Comparison of ENCODE assay signal across 29 mouse cellular contexts in genomic region chr13:23705751-23706356, GRCm38 (mm10). TPM values are rescaled to one million over a fixed set of nuclear protein-coding genes. Genes with fewer than 3 reads are reported as not detected.
DNase-seq lines count a peak whose midpoint lies in the region; ATAC-seq and TF ChIP-seq lines count a peak whose summit lies in the region.
"Had no signal": no experiment of that assay in that cellular context is flagged by ENCODE, and none has a peak within 500 bp of the region (broad histone marks: within the 10 kb centered on the region; RNA-seq: fewer than 3 reads in every experiment).

No protein-coding gene starts in this region.

- no peak for TF ChIP-seq CTCF in MEL (IDR thresholded peaks at IDR 0.05 in 2 of 3, conservative IDR thresholded peaks at IDR 0.05 in 1 of 3; ENCODE audit: control insufficient read depth in 1 of 3, insufficient read depth in 1 of 3, low read depth in 2 of 3, low read length in 3 of 3, poor library complexity in 1 of 3, severe bottlenecking in 1 of 3)

- no peaks in the 10 kb centered on the region for H3K79me2 ChIP-seq in MEL (ENCODE audit: control insufficient read depth, insufficient read depth, low read length, poor library complexity)

- H3K27me3 ChIP-seq in liver, embryonic 11.5 days (replicated peaks; ENCODE audit: control insufficient read depth, insufficient read depth, low read length) = 0 out of 2 replicates have a peak, but pooled peaks cover 4% of the 10 kb centered on the region
- no peaks in the 10 kb centered on the region for H3K27me3 ChIP-seq in MEL (ENCODE audit: control insufficient read depth in 1 of 2, insufficient read depth in 2 of 2, low read length in 2 of 2)
- peaks cover 2% of the 10 kb centered on the region for H3K27me3 ChIP-seq in embryonic facial prominence, embryonic 10.5 days (replicated peaks; ENCODE audit: low read depth, poor library complexity, severe bottlenecking)
- H3K27me3 ChIP-seq in splenic B cell, adult 2 months (ENCODE audit: control insufficient read depth, insufficient read depth, low read length, poor library complexity, severe bottlenecking) = no peaks in the 10 kb centered on the region
- H3K27me3 ChIP-seq: neural tube, embryonic 15.5 days had no signal

- no peak overlapping the region for H3K4me2 ChIP-seq in liver, embryonic 11.5 days
- H3K4me2 ChIP-seq: liver, embryonic 13.5 days; lung, embryonic 14.5 days; neural tube, embryonic 15.5 days had no signal

- H3K4me1 ChIP-seq in liver, embryonic 11.5 days (replicated peaks; ENCODE audit: control insufficient read depth, insufficient read depth, low read length) = peaks cover 8% of the 10 kb centered on the region
- H3K4me1 ChIP-seq in MEL (ENCODE audit: control insufficient read depth in 1 of 2, insufficient read depth in 2 of 2, low read length in 2 of 2) = peaks cover 0 to 19% of the 10 kb centered on the region in 2 experiments; a peak in 2 of 4 replicates
- H3K4me1 ChIP-seq in embryonic facial prominence, embryonic 10.5 days = peaks cover 32% of the 10 kb centered on the region

- no peaks in the 10 kb centered on the region for H3K9me3 ChIP-seq in liver, embryonic 11.5 days (ENCODE audit: control insufficient read depth, low read length)
- no peaks in the 10 kb centered on the region for H3K9me3 ChIP-seq in MEL (replicated peaks; ENCODE audit: insufficient read depth, low read length)
- no peaks in the 10 kb centered on the region for H3K9me3 ChIP-seq in embryonic facial prominence, embryonic 10.5 days
- H3K9me3 ChIP-seq: hindbrain, embryonic 10.5 days; liver, embryonic 13.5 days; neural tube, embryonic 15.5 days had no signal

- H3K36me3 ChIP-seq in liver, embryonic 11.5 days (ENCODE audit: control insufficient read depth, insufficient read depth, low read length) = no peaks in the 10 kb centered on the region
- peaks cover 0 to 10% of the 10 kb centered on the region in 2 experiments; a peak in 2 of 4 replicates for H3K36me3 ChIP-seq in MEL (ENCODE audit: control insufficient read depth in 1 of 2, insufficient read depth in 2 of 2, low read length in 2 of 2)
- H3K36me3 ChIP-seq in embryonic facial prominence, embryonic 10.5 days (replicated peaks) = no peaks in the 10 kb centered on the region
- no peaks in the 10 kb centered on the region for H3K36me3 ChIP-seq in splenic B cell, adult 2 months (ENCODE audit: control insufficient read depth, insufficient read depth, low read length, poor library complexity, severe bottlenecking)
- H3K36me3 ChIP-seq: hindbrain, embryonic 10.5 days; liver, embryonic 13.5 days; neural tube, embryonic 15.5 days had no signal

- no peak for TF ChIP-seq POLR2A in MEL (IDR thresholded peaks at IDR 0.05; ENCODE audit: control insufficient read depth in 1 of 2, insufficient read depth in 1 of 2, low read depth in 1 of 2, low read length in 2 of 2, poor library complexity in 1 of 2)

- no peak overlapping the region for H3K27ac ChIP-seq in liver, embryonic 11.5 days (ENCODE audit: low read depth, low read length)
- no peak overlapping the region for H3K27ac ChIP-seq in MEL (ENCODE audit: control insufficient read depth, low read depth, low read length)
- H3K27ac ChIP-seq in embryonic facial prominence, embryonic 10.5 days (replicated peaks) = peak overlapping the region; percentile 40; the same call in 1 of the 2 replicates
- H3K27ac ChIP-seq: hindbrain, embryonic 10.5 days; left cerebral cortex, adult 2 months; liver, embryonic 13.5 days; neural tube, embryonic 15.5 days had no signal

- no peak for TF ChIP-seq EP300 in MEL (IDR thresholded peaks at IDR 0.05; ENCODE audit: low read depth in 1 of 2, low read length in 2 of 2)

- no peak overlapping the region for H3K4me3 ChIP-seq in liver, embryonic 11.5 days (ENCODE audit: low read depth, low read length)
- no peak overlapping the region for H3K4me3 ChIP-seq in MEL (ENCODE audit: control insufficient read depth in 1 of 2, insufficient read depth in 1 of 2, low read depth in 2 of 2, low read length in 2 of 2)
- H3K4me3 ChIP-seq in embryonic facial prominence, embryonic 10.5 days = no peak overlapping the region
- H3K4me3 ChIP-seq: hindbrain, embryonic 10.5 days; left cerebral cortex, adult 2 months; liver, embryonic 13.5 days; neural tube, embryonic 15.5 days had no signal

- no peak for ATAC-seq in liver, embryonic 11.5 days (replicated peaks; ENCODE audit: low FRiP score)

- H3K9ac ChIP-seq in liver, embryonic 11.5 days (ENCODE audit: low read depth, low read length) = no peak overlapping the region
- no peak overlapping the region for H3K9ac ChIP-seq in MEL (ENCODE audit: control insufficient read depth, low read depth, low read length, poor library complexity, severe bottlenecking)
- H3K9ac ChIP-seq: liver, embryonic 13.5 days; lung, embryonic 14.5 days; neural tube, embryonic 15.5 days had no signal

- WGBS in liver, embryonic 11.5 days = 81% methylated on average over 7 of the region's 7 CpGs
- WGBS in embryonic facial prominence, embryonic 10.5 days = 90% methylated on average over 7 of the region's 7 CpGs

- peak; percentile 27 for DNase-seq in liver, embryonic 11.5 days (ENCODE audit: low spot score)
- DNase-seq in liver (no peak), MEL (ENCODE audit: low read depth, low spot score) (peak; percentile 64)
- DNase-seq in embryonic facial prominence, embryonic 10.5 days (ENCODE audit: low spot score) = peak; percentile 7
- DNase-seq in splenic B cell, adult 2 months (ENCODE audit: low read depth, low spot score) = peak; percentile 52
- DNase-seq in adrenal gland, adult (ENCODE audit: inconsistent age in 2 of 2, low spot score in 1 of 2) = no peak
- DNase-seq in kidney, postnatal 25 days = no peak
- DNase-seq: adrenal gland, postnatal 25 days; cerebellum, adult 11 months; cerebellum, adult 9-11 months; gastrocnemius, postnatal 36 days; kidney, adult 18-20 months; layer of hippocampus, adult 9-11 months; left cerebral cortex, postnatal 4 days; liver, embryonic 13.5 days; lung, embryonic 14.5 days; right cerebral cortex, adult 18-20 months had no signal

- TF ChIP-seq RAD21 in MEL (IDR thresholded peaks at IDR 0.05; ENCODE audit: low read depth, low read length) = no peak

TF ChIP-seq in MEL, 35 proteins besides CTCF, POLR2A, EP300 and RAD21:
- no peak for TF ChIP-seq MYC (IDR thresholded peaks at IDR 0.05; ENCODE audit: low read depth, low read length)
- TF ChIP-seq POLR2AphosphoS5 (IDR thresholded peaks at IDR 0.05; ENCODE audit: borderline replicate concordance, low read depth, low read length) = no peak
- TF ChIP-seq MAFK (IDR thresholded peaks at IDR 0.05; ENCODE audit: borderline replicate concordance, low read depth, low read length) = no peak
- no peak for TF ChIP-seq NELFE (IDR thresholded peaks at IDR 0.05; ENCODE audit: low read depth, low read length)
- TF ChIP-seq TBP (IDR thresholded peaks at IDR 0.05; ENCODE audit: low read depth, low read length) = peak; percentile 50; the same call in 1 of the 2 replicates
- no peak for TF ChIP-seq E2F4 (IDR thresholded peaks at IDR 0.05; ENCODE audit: borderline replicate concordance, low read depth, low read length)
- TF ChIP-seq TCF12 (IDR thresholded peaks at IDR 0.05; ENCODE audit: low read depth, low read length) = no peak
- no peak for TF ChIP-seq ELF1 (IDR thresholded peaks at IDR 0.05; ENCODE audit: low read depth, low read length)

RNA-seq across cellular contexts. Expression of gene Hfe, which starts 4.8 kb away (rescaled TPM):
- polyA plus RNA-seq in liver, embryonic 11.5 days (2014; fragmentation: Nextera tagmentation; extraction: Ambion mirVana) = 6.1 and 7.2 TPM in 2 replicates
- total RNA-seq in MEL (2012; rRNA removed) = not detected in 2 replicates
- not detected for polyA plus RNA-seq in MEL (2012; ENCODE audit: insufficient read depth in 1 of 2, insufficient read length in 2 of 2, low read depth in 1 of 2, low replicate concordance in 2 of 2, missing spikeins in 1 of 2)
- 1.5 and 2.0 TPM in 2 replicates for polyA plus RNA-seq in embryonic facial prominence, embryonic 10.5 days (2016; fragmentation: Nextera tagmentation; extraction: Ambion mirVana)

RNA-seq across cellular contexts. Expression of gene Hist1h4c, which starts 7.6 kb away (rescaled TPM):
- 5.1 and 5.2 TPM in 2 replicates for polyA plus RNA-seq in liver, embryonic 11.5 days (2014; fragmentation: Nextera tagmentation; extraction: Ambion mirVana)
- 1,967 and 2,008 TPM in 2 replicates for total RNA-seq in MEL (2012; rRNA removed)
- polyA plus RNA-seq in MEL (2012; ENCODE audit: insufficient read depth in 1 of 2, insufficient read length in 2 of 2, low read depth in 1 of 2, low replicate concordance in 2 of 2, missing spikeins in 1 of 2) = 1 to 10 TPM in 1 of 2 experiments, not detected in 1; 4.1 TPM
- 6.6 and 6.8 TPM in 2 replicates for polyA plus RNA-seq in embryonic facial prominence, embryonic 10.5 days (2016; fragmentation: Nextera tagmentation; extraction: Ambion mirVana)

RNA-seq across cellular contexts. Expression of gene Hist1h1t, which starts 10.2 kb away (rescaled TPM):
- polyA plus RNA-seq in liver, embryonic 11.5 days (2014; fragmentation: Nextera tagmentation; extraction: Ambion mirVana) = not detected in 2 replicates
- total RNA-seq in MEL (2012; rRNA removed) = 2.7 and 6.3 TPM in 2 replicates
- polyA plus RNA-seq in MEL (2012; ENCODE audit: insufficient read depth in 1 of 2, insufficient read length in 2 of 2, low read depth in 1 of 2, low replicate concordance in 2 of 2, missing spikeins in 1 of 2) = not detected
- polyA plus RNA-seq in embryonic facial prominence, embryonic 10.5 days (2016; fragmentation: Nextera tagmentation; extraction: Ambion mirVana) = 0.28 TPM in 1 of 2 replicates, not detected in the other
- total RNA-seq: adrenal gland, postnatal 25 days; gastrocnemius, adult 18-20 months; gastrocnemius, postnatal 36 days; left cerebral cortex, adult 2 months; left cerebral cortex, postnatal 4 days had no signal
- polyA plus RNA-seq: C2C12; cortical plate, adult 2 months; embryonic facial prominence, embryonic 11.5 days; forebrain, embryonic 11.5 days; heart, embryonic 16.5 days; hindbrain, embryonic 10.5 days; kidney, embryonic 16.5 days; large intestine, adult 2 months; liver, embryonic 13.5 days; lung, embryonic 14.5 days; midbrain, postnatal 0 days; neural tube, embryonic 15.5 days had no signal

RNA-seq across cellular contexts. Expression of gene Hist1h2bc, which starts 21.9 kb away (rescaled TPM):
- polyA plus RNA-seq in liver, embryonic 11.5 days (2014; fragmentation: Nextera tagmentation; extraction: Ambion mirVana) = 31.9 and 35.7 TPM in 2 replicates
- 694 and 982 TPM in 2 replicates for total RNA-seq in MEL (2012; rRNA removed)
- polyA plus RNA-seq in MEL (2012; ENCODE audit: insufficient read depth in 1 of 2, insufficient read length in 2 of 2, low read depth in 1 of 2, low replicate concordance in 2 of 2, missing spikeins in 1 of 2) = 1 to 10 TPM in 1 of 2 experiments, not detected in 1; 3.1 TPM
- 19.0 and 20.3 TPM in 2 replicates for polyA plus RNA-seq in embryonic facial prominence, embryonic 10.5 days (2016; fragmentation: Nextera tagmentation; extraction: Ambion mirVana)

RNA-seq across cellular contexts. Expression of gene Hist1h2ac, which starts 22.1 kb away (rescaled TPM):
- polyA plus RNA-seq in liver, embryonic 11.5 days (2014; fragmentation: Nextera tagmentation; extraction: Ambion mirVana) = 0.79 and 1.5 TPM in 2 replicates
- 123 and 153 TPM in 2 replicates for total RNA-seq in MEL (2012; rRNA removed)
- under 1 TPM in 1 of 2 experiments, not detected in 1; 0.15 TPM for polyA plus RNA-seq in MEL (2012; ENCODE audit: insufficient read depth in 1 of 2, insufficient read length in 2 of 2, low read depth in 1 of 2, low replicate concordance in 2 of 2, missing spikeins in 1 of 2)
- 0.91 and 1.3 TPM in 2 replicates for polyA plus RNA-seq in embryonic facial prominence, embryonic 10.5 days (2016; fragmentation: Nextera tagmentation; extraction: Ambion mirVana)

Comparison
In these comparisons a context has a peak if more than half of its experiments do, and no peak if none do; other contexts are left out.
1. DNase-seq: peak in liver, embryonic 11.5 days (single experiment), MEL (single experiment), embryonic facial prominence, embryonic 10.5 days (single experiment) and splenic B cell, adult 2 months (single experiment); none in liver (single experiment), adrenal gland, adult (0 of 2) and kidney, postnatal 25 days (0 of 2).